Mouse (Mus musculus) embryo, embryonic 9.5 days (tissue): ENCODE data around the gene E2f7.

Experiments
- DNase-seq: peaks from one replicate; pipeline ENCODE4 v3.0.0-alpha.2; 2017; ENCODE audit errors: extremely low spot score

Gene E2f7

GRCm38 (mm10) chr10:110744686-110745639, at the start of gene E2f7:
Gene E2f7, plus strand, starts transcription at chr10:110745439.
- peak; percentile 91 for DNase-seq

- no peak for DNase-seq
Observed at GRCm38 (mm10) chr10:110701276-110701675, 44.0 kb upstream of the E2f7 start.

- DNase-seq: peak; percentile 25
Observed at GRCm38 (mm10) chr10:110705672-110706071, 39.6 kb upstream of the E2f7 start.

DNA sequence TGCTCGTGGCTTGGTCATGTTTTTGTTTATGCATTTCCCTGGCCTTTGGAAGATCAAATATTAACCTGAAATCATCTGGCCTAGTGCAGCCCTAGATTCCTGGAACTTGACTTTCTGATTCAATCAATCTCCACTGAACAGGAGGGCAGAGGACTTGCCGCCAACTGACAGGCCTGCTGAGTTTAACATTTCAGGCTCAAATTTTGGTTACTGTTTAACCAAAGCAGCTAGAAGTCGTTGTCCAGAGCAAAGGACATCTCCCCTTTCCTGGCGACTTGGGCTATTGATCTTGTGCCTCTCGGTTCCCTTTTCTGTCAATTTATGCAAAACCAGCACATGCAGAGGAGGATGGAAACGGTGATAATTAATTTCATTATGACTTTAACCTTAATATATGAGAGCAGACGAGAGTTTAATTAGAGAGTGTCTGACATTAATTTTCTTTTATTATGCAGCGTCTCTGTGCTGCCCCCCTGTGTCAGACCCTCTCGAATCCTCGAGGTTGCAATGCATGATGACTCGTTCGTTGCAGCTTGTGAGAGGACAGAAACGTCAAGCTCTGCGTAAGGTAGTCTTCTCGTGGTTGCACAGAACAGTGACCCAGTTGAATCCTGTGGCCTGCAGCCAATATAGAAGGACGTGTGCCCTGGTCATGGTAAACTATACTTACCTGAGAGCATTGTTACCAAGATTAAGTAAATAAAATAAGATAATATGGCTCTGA, 37.7 kb upstream of the E2f7 start:
- no peak for DNase-seq

DNA sequence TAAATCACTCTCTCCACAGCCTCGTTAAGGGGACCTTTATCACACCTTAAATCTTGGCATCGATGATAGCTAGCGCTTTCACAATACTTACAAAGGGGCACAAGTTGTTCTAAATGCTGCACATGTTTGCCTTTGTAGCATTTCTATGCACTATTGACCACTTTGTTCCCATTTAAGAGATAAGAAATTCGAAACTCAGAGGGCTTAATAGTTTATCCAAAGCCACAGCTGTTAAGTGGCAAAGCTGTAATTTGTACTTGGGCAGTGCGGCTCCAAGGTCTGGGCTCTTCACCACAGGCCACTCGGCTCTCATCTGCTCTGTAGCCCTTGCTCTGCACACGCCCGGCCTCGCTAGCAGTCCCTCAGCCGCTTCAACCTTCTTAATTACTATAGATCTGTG, 28.4 kb upstream of the E2f7 start:
- DNase-seq: no peak

DNA sequence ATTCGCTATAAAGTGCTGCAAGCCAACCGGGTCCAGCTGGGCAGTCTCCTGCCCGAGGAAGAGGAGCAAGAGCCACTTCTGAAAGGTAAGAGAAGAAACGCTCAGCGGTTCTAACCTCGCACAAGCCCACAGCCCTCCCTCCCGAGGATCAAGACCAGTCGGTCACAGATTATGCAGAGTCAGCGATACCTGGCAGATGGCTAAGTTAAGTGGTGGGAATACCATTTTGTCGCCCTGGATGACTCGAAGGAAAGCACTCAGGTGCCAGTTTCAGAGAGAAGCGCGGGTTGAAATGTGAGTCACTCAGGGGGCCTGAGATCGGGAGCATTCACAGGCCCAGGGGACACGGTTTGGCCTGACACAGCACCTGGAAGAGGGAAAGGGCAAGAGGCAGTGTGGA, 18.8 kb upstream of the E2f7 start:
- no peak for DNase-seq

DNA sequence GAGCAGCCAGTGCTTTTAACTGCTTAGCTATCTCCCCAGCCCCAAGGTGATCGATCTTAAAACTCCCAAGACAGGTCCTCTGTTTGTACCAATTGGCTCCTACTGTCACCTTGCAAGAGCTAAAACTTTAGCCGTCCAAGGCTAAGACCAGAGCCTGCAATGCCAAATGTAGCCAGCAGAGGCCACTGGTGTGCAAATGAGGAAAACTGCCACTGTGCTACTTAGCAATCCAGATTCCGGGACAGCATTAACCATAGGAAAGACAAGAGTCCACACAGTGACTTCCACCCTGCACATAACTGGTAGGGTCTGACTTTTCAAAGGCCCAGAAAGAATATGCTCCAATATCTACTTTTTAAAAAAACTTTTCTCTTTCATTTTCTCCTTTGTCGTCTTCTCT, 17.4 kb upstream of the E2f7 start:
- DNase-seq: peak; percentile 62

DNA sequence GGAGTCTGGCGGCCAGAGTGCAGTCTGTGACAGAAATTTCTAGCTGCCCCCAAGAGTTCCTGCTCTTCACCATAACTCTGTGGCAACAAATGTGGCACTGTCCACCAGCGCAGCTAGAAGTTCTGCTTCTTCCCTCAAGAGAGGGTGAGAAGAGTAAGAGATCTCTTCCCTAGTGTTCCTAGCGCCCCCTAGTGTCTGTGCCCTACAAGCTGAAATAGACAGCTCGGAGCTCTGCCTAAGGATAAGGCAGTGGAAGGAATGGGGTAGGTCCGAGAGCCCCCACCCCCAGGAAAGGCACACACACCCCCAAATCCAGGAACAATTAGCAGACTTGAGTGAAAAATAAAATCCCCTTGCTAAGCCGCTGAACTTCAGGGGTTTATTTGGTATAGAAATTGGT, 11.9 kb upstream of the E2f7 start:
- peak; percentile 65 for DNase-seq

DNA sequence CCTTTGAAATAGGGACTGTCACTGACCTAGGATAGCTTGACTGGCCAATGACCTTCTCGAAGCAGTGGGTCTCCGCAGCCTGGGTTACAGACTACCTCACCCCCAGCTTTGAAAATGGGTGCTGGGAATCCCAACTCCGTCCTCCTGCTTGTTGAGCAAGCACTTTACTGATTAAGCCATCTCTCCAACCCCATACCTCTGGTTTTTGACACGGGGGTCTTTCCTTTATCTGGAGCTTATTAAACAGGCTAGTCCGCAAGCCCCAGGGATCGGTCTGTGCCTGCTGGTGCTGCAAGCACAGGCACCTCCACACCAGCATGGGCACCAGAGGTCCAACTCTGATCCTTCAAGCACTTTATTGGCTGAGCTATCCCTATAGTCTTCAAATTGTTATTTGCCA, 1.5 kb upstream of the E2f7 start:
- no peak for DNase-seq

GRCm38 (mm10) chr10:110744120-110744519, 1.1 kb upstream of the E2f7 start:
- DNase-seq: no peak

DNA sequence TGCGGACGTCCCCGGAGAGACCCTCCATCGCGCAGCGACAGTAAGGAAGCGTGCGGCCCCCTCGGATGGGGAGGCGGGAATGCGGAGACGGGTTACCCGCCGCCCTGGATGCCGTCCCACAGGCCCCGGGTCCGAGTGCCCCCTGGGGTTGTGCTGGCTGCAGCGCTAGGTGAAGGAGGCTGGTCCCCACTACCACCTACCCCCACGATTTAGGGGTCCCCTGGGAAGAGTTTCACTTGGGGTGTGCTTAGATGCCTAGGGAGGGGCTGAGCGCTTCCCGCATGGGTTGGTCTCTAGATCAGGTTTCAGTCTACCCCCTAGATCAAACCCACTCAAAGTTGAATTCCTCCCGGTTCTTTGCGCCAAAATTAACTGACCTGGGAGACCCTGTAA, 397 bp downstream of the E2f7 start:
- DNase-seq: no peak

DNA sequence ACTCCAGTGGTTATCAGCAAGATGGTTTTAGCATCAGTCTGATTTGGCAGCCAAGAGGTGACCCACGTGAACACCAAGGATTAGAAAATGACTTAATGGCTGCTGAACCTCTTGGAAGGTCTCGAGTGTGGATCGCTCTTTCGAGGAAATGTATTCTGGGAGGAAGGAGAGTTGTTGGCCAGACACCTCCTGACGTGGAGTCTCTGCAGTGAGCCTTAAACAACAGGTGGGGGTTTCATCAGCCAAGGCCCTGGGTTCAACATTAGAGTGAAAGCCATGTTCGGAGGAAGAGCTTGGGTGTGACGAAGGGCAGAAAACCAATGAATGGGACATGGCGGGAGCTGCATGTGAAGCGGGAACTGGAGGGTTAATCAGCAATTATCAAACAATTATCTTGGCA, 3.8 kb downstream of the E2f7 start:
- DNase-seq: no peak

DNA sequence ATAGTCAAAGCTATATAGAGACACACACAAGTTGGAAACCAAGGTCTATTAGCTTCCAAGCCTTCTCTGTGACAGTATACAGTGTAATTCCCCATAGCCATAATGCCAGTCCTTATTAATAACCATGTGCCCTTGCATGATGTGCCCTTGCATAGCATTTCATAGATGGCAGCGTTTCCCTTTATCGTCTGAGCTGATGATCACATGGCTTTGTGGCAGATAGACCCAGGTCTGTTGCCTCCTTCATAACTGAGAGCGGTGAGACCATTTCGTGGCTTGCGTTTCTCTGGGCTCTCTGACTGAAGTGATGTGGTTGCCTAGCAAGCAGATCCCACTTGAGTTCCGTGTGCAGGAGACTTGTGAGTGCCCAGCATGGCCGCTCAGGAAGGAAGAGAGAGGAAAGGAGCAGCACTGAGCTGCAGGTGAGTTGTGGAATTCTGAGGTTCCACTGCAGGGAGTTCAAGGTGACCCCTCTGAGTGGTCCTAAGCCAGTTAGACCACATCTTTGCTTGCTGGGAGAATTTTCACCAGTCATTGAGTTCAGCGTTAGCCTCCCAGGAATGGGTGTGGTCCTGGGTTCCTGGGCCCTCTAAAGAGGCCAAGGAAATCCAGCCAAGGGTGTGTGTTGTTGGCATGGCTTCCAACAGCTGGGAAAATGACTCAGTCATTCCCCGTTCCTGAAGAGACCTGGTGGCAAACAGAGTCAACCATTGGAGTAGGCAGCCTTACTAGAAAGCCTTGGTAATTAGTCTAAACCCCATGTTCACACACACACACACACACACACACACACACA, 4.5 kb downstream of the E2f7 start:
- DNase-seq: no peak

DNA sequence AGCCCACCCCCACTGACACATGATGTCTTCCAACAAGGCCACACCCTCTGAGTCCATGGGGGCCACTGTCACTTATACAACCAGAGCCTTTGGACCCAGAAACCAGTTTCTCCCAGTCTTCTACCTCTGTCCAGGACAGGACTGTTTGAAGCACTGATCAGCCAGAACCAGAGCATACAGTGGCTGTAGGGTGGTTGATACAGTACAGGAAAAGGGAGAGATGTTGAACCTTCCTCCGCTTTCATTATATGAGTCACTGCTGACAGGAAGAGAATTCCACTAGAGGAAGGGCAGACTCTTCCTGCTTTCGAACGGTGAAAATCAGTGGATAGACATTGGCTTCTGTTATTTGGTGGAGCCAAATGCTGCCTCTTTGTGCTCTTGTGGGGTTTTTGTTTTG, 7.6 kb downstream of the E2f7 start:
- no peak for DNase-seq

GRCm38 (mm10) chr10:110755556-110755955, 10.3 kb downstream of the E2f7 start:
- no peak for DNase-seq

GRCm38 (mm10) chr10:110756271-110756793, 11.1 kb downstream of the E2f7 start:
- DNase-seq: no peak

GRCm38 (mm10) chr10:110760552-110760951, 15.3 kb downstream of the E2f7 start:
- DNase-seq: peak; percentile 50

GRCm38 (mm10) chr10:110762134-110762884, 17.1 kb downstream of the E2f7 start:
- DNase-seq: no peak

- DNase-seq: no peak
Observed at GRCm38 (mm10) chr10:110763416-110763815, 18.2 kb downstream of the E2f7 start.

- no peak for DNase-seq
Observed at GRCm38 (mm10) chr10:110769538-110769937, 24.3 kb downstream of the E2f7 start.

- no peak for DNase-seq
Observed at GRCm38 (mm10) chr10:110773201-110773600, 28.0 kb downstream of the E2f7 start.
